Mouse (Mus musculus) forebrain, embryonic 16.5 days (tissue): ENCODE data around the gene Fam92b. TPM values are rescaled to one million over a fixed set of nuclear protein-coding genes. Genes with fewer than 3 reads are reported as not detected.

Source experiments
- ATAC-seq: fragments of 200-750 bp; cut with Nextera tagmentation; 2 replicates; pipeline ENCODE4 v1.8.0; 2017; ENCODE audit warnings: mild to moderate bottlenecking, moderate library complexity
- H3K27ac ChIP-seq: fragments of 300-500 bp; sonication (generic); 2 replicates; pipeline ENCODE4 v1.5.1; 2014; ENCODE audit warnings: low read length, control low read depth
- H3K27me3 ChIP-seq: fragments of 300-500 bp; sonication (generic); replicated peaks from 2 replicates; pipeline ENCODE4 v1.6.1; 2014; ENCODE audit warnings: low read length; ENCODE audit not compliant: control insufficient read depth, insufficient read depth
- H3K36me3 ChIP-seq: fragments of 300-500 bp; sonication (generic); 2 replicates; pipeline ENCODE4 v1.6.1; 2014; ENCODE audit not compliant: control insufficient read depth, insufficient read depth
- H3K4me1 ChIP-seq: fragments of 300-500 bp; sonication (generic); replicated peaks from 2 replicates; pipeline ENCODE4 v1.6.1; 2014; ENCODE audit warnings: low read length; ENCODE audit not compliant: control insufficient read depth, insufficient read depth
- H3K4me2 ChIP-seq: fragments of 300-500 bp; sonication (generic); 2 replicates; pipeline ENCODE4 v1.6.1; 2014; ENCODE audit warnings: mild to moderate bottlenecking, low read length, control low read depth
- H3K4me3 ChIP-seq: fragments of 300-500 bp; sonication (generic); replicated peaks from 2 replicates; pipeline ENCODE4 v1.5.1; 2014; ENCODE audit warnings: mild to moderate bottlenecking, low read length, control low read depth
- H3K9ac ChIP-seq: fragments of 300-500 bp; sonication (generic); replicated peaks from 2 replicates; pipeline ENCODE4 v1.6.1; 2014; ENCODE audit warnings: low read depth, low read length, control low read depth
- H3K9me3 ChIP-seq: fragments of 300-500 bp; sonication (generic); 2 replicates; pipeline ENCODE4 v1.6.1; 2016; ENCODE audit warnings: low read length; ENCODE audit not compliant: control insufficient read depth
- whole genome bisulfite sequencing: fragments of 180-500 bp; shearing (Covaris S2); extraction: QIAGEN DNeasy Blood & Tissue Kit; methylation state at CpG from one replicate; pipeline ENCODE4 v1.1.7; 2014; 5-methylcytosine and 5-hydroxymethylcytosine counted together
- polyA plus RNA-seq: library from polyadenylated mRNA; unstranded; fragments of >200 nt; fragmentation: Nextera tagmentation; extraction: Ambion mirVana; gene quantifications from 2 replicates; pipeline ENCODE4 v1.2.1, GENCODE M21; 2015

Fam92b gene
- polyA plus RNA-seq, 1 experiment from 2014 or later = 1.8 TPM

GRCm38 (mm10) chr8:120180445-120180970 lies 3.2 kb upstream of the Fam92b start:
- H3K27ac ChIP-seq = no peak overlapping the region
- H3K9me3 ChIP-seq = no peaks in the 10 kb centered on the region
- H3K4me2 ChIP-seq = no peak overlapping the region
- no peak overlapping the region for H3K4me3 ChIP-seq
- no peak overlapping the region for H3K9ac ChIP-seq
- H3K4me1 ChIP-seq = peaks cover 45% of the 10 kb centered on the region
- 34% methylated on average over 7 of the region's 7 CpGs for WGBS
- no peak for ATAC-seq
- no peaks in the 10 kb centered on the region for H3K36me3 ChIP-seq
- H3K27me3 ChIP-seq = no peaks in the 10 kb centered on the region

GRCm38 (mm10) chr8:120179027-120179431 lies 1.8 kb upstream of the Fam92b start:
- H3K4me1 ChIP-seq = peaks cover 33% of the 10 kb centered on the region
- H3K9me3 ChIP-seq = no peaks in the 10 kb centered on the region
- 0% methylated on average over 10 of the region's 10 CpGs for WGBS
- H3K9ac ChIP-seq = no peak overlapping the region
- no peaks in the 10 kb centered on the region for H3K27me3 ChIP-seq
- peak overlapping the region; percentile 37 for H3K4me2 ChIP-seq
- peak; percentile 79 for ATAC-seq
- H3K27ac ChIP-seq = 0 out of 2 replicates have a peak overlapping the region, but pooled peaks have one; percentile 5
- H3K4me3 ChIP-seq = no peak overlapping the region
- no peaks in the 10 kb centered on the region for H3K36me3 ChIP-seq

DNA sequence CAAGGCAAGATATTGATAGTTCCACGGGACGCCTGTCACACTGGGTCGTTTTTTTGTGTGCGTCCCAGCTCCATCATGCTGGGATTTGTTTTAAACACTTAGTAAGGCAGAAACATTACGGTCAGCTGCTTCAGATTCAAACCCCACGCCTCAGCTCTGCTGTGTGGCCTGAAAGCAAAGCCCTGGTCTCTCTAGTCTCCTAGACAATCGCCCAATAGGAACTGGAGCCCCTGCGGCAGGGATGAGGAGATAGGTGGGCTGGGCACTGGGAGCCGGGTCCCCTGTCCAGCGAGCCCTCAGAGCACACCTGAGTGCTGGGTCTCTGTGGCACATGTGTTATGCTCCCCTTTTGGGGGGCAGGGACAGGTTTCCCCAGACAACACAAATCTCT lies 853 bp upstream of the Fam92b start:
- Histone ChIP-seq H3K4me1 (peaks cover 33% of the 10 kb centered on the region), H3K9me3 (no peaks in the 10 kb centered on the region), H3K36me3 (no peaks in the 10 kb centered on the region), H3K4me3 (no peak overlapping the region), H3K4me2 (peak overlapping the region; percentile 47; the same call in 1 of the 2 replicates), H3K27me3 (no peaks in the 10 kb centered on the region), H3K9ac (no peak overlapping the region), H3K27ac (no peak overlapping the region)
- ATAC-seq = no peak
- 5% methylated on average over 10 of the region's 10 CpGs for WGBS

DNA sequence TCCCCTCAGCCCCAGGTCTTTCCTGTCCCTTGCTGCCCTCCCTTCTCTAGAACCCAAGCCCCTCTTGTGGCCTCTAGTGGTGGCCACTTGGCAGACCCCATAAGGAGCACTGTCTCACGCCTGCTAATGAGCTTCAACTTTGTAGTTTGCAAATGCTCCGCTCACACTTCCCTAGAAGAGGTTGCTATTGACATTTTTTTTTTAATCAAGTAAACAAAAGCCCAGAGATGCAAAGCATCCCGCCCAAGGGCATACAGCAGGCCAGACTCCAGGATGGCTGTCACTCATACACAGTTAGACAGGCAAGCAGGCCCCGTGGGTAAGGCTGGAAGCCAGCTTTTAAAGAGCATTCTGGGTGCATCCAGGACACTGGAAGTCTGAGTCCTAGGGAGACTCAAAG lies 661 bp downstream of the Fam92b start:
- Histone ChIP-seq H3K36me3 (no peaks in the 10 kb centered on the region), H3K4me2 (0 out of 2 replicates have a peak overlapping the region, but pooled peaks have one; percentile 16), H3K9ac (no peak overlapping the region), H3K4me1 (peaks cover 33% of the 10 kb centered on the region), H3K9me3 (no peaks in the 10 kb centered on the region), H3K27me3 (no peaks in the 10 kb centered on the region), H3K27ac (peak overlapping the region; percentile 60; the same call in 1 of the 2 replicates), H3K4me3 (no peak overlapping the region)
- peak; percentile 13; the same call in 1 of the 2 replicates for ATAC-seq
- 9% methylated on average over 4 of the region's 4 CpGs for WGBS

DNA sequence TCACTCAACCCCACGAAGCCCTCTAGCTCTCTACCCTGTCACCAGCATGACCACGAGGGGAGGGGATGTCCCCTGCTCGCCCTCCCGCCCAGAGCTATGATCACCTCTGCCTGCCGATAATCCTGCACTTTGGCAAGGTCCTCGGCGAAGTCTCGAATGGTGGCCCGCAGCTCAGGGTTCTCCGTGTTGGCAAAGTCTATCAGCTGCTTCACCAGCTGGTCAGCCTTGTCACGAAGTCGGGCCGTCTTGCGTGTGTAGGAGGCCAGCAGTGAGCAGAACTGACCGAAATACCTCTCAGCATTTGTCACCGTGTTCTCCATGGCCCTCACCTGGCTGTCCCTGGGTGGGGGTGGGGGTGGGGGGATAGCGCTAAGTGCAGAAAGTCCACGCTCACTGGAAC lies 2.7 kb downstream of the Fam92b start:
- no peak overlapping the region for H3K4me2 ChIP-seq
- WGBS = 50% methylated on average over 18 of the region's 18 CpGs
- H3K4me3 ChIP-seq = no peak overlapping the region
- no peak overlapping the region for H3K9ac ChIP-seq
- peaks cover 28% of the 10 kb centered on the region for H3K4me1 ChIP-seq
- no peaks in the 10 kb centered on the region for H3K9me3 ChIP-seq
- ATAC-seq = no peak
- no peaks in the 10 kb centered on the region for H3K36me3 ChIP-seq
- no peaks in the 10 kb centered on the region for H3K27me3 ChIP-seq
- no peak overlapping the region for H3K27ac ChIP-seq

- H3K4me1 ChIP-seq = peaks cover 24% of the 10 kb centered on the region
- 83% methylated on average over 1 of the region's 1 CpGs for WGBS
- no peaks in the 10 kb centered on the region for H3K9me3 ChIP-seq
- no peak overlapping the region for H3K27ac ChIP-seq
- no peak overlapping the region for H3K4me3 ChIP-seq
- ATAC-seq = no peak
- H3K27me3 ChIP-seq = no peaks in the 10 kb centered on the region
- H3K9ac ChIP-seq = no peak overlapping the region
- no peak overlapping the region for H3K4me2 ChIP-seq
- no peaks in the 10 kb centered on the region for H3K36me3 ChIP-seq
These were observed 4.1 kb downstream of the Fam92b start for GRCm38 (mm10) chr8:120173195-120173594.

DNA sequence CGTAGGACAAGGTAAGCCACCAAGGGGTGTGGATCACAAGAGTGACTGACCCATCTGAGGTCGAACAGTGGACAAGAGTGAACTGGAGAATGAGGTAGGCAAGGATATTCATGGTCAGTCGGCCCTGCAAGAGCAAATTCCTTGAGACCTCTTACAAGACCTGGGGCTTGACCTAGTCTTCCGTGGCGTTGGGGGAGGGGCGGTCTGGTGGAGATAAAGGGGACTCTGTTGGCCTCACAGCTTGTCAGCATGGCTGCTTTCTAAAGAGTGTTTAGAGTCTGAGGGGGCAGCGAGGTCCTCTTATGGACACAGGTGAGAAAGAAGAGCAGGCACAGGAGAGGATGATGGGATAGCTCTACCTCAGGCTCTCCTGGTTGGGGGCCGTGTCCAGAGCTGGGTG lies 8.1 kb downstream of the Fam92b start:
- 45% methylated on average over 8 of the region's 8 CpGs for WGBS
- Histone ChIP-seq H3K27ac (no peak overlapping the region), H3K4me1 (peaks cover 10% of the 10 kb centered on the region), H3K4me2 (no peak overlapping the region), H3K9me3 (no peaks in the 10 kb centered on the region), H3K27me3 (no peaks in the 10 kb centered on the region), H3K4me3 (no peak overlapping the region), H3K9ac (no peak overlapping the region), H3K36me3 (no peaks in the 10 kb centered on the region)
- no peak for ATAC-seq

DNA sequence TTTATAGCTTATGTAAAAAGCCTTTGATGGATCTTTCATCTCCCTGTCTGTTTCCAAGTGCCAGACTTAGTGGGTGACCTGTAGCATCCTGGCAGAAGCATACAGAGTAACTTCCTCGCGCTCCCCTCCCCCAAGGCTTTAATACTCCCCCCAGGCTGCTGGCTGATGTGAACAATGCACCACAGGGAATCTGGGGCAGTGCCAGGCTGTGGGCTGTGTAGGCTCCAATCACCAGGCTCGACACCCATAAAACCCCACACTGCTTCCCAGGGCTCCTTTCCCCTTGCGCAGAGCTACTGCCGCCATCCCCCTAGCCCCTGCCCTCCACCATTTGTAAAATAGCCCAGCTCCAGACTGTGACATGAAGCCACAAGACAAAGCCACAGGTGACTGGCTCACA lies 9.4 kb downstream of the Fam92b start:
- Histone ChIP-seq H3K4me1 (peaks cover 10% of the 10 kb centered on the region), H3K4me3 (no peak overlapping the region), H3K9me3 (no peaks in the 10 kb centered on the region), H3K27me3 (no peaks in the 10 kb centered on the region), H3K4me2 (no peak overlapping the region), H3K36me3 (no peaks in the 10 kb centered on the region), H3K27ac (no peak overlapping the region), H3K9ac (no peak overlapping the region)
- ATAC-seq = 0 out of 2 replicates have a peak, but pooled peaks have one; percentile 33
- 19% methylated on average over 5 of the region's 5 CpGs for WGBS

- ATAC-seq = no peak
- Histone ChIP-seq H3K9ac (no peak overlapping the region), H3K4me2 (no peak overlapping the region), H3K27ac (no peak overlapping the region), H3K4me3 (no peak overlapping the region), H3K27me3 (no peaks in the 10 kb centered on the region), H3K9me3 (no peaks in the 10 kb centered on the region), H3K36me3 (no peaks in the 10 kb centered on the region), H3K4me1 (peaks cover 10% of the 10 kb centered on the region)
- WGBS = 69% methylated on average over 8 of the region's 8 CpGs
These were observed 10.1 kb downstream of the Fam92b start for GRCm38 (mm10) chr8:120167136-120167535.

GRCm38 (mm10) chr8:120164026-120164425 lies 13.2 kb downstream of the Fam92b start:
- H3K27ac ChIP-seq = no peak overlapping the region
- no peak for ATAC-seq
- WGBS = 87% methylated on average over 5 of the region's 5 CpGs

More at GRCm38 (mm10) chr8:120164026-120164425, 13.2 kb downstream of the Fam92b start:
- Histone ChIP-seq H3K4me3 (no peak overlapping the region), H3K27me3 (no peaks in the 10 kb centered on the region), H3K9me3 (no peaks in the 10 kb centered on the region), H3K4me1 (peaks cover 23% of the 10 kb centered on the region), H3K9ac (no peak overlapping the region), H3K36me3 (no peaks in the 10 kb centered on the region), H3K4me2 (no peak overlapping the region)
